18 mouse cellular contexts compared by ENCODE assay signal in genomic region chr9:45412700-45413477, GRCm38 (mm10). TPM values are rescaled to one million over a fixed set of nuclear protein-coding genes. Genes with fewer than 3 reads are reported as not detected.
DNase-seq lines count a peak whose midpoint lies in the region; ATAC-seq lines count a peak whose summit lies in the region.
"Had no signal": no experiment of that assay in that cellular context is flagged by ENCODE, and none has a peak within 500 bp of the region (broad histone marks: within the 10 kb centered on the region; RNA-seq: fewer than 3 reads in every experiment).

No protein-coding gene starts in this region.

- DNase-seq in kidney, adult 18-20 months: peak; percentile 57
- no peak for DNase-seq in kidney, postnatal 4 days
- no peak for DNase-seq in kidney, adult 11 months
- DNase-seq in kidney, postnatal 10 days: peak; percentile 29
- peak; percentile 15 for DNase-seq in naive thymus-derived CD4-positive, alpha-beta T cell, adult 2 months (ENCODE audit: low read depth)
- no peak for DNase-seq in spleen, postnatal 36 days (ENCODE audit: low spot score in 2 of 2)

- H3K27me3 ChIP-seq in kidney, embryonic 15.5 days: 0 out of 2 replicates have a peak, but pooled peaks cover under 1% of the 10 kb centered on the region
- peaks cover 13% of the 10 kb centered on the region; the same call in 1 of the 2 replicates for H3K27me3 ChIP-seq in midbrain, embryonic 13.5 days

- H3K36me3 ChIP-seq in kidney, embryonic 15.5 days: no peaks in the 10 kb centered on the region
- no peaks in the 10 kb centered on the region for H3K36me3 ChIP-seq in midbrain, embryonic 13.5 days
- H3K36me3 ChIP-seq: embryonic facial prominence, embryonic 12.5 days; forebrain, embryonic 12.5 days; forebrain, embryonic 15.5 days; G1E; heart, embryonic 12.5 days; heart, embryonic 15.5 days; hindbrain, embryonic 10.5 days; hindbrain, embryonic 13.5 days had no signal

- 75% methylated on average over 4 of the region's 4 CpGs for WGBS in kidney, embryonic 15.5 days
- 68% methylated on average over 4 of the region's 4 CpGs for WGBS in midbrain, embryonic 13.5 days

- H3K27ac ChIP-seq in kidney, embryonic 15.5 days: peak overlapping the region; percentile 70
- no peak overlapping the region for H3K27ac ChIP-seq in midbrain, embryonic 13.5 days
- H3K27ac ChIP-seq: embryonic facial prominence, embryonic 12.5 days; forebrain, embryonic 12.5 days; forebrain, embryonic 15.5 days; heart, embryonic 15.5 days; hindbrain, embryonic 10.5 days; hindbrain, embryonic 13.5 days; hindbrain, postnatal 0 days had no signal

- peaks cover 19% of the 10 kb centered on the region for H3K4me1 ChIP-seq in kidney, embryonic 15.5 days
- peaks cover 11% of the 10 kb centered on the region for H3K4me1 ChIP-seq in midbrain, embryonic 13.5 days (replicated peaks)

- no peak overlapping the region for H3K4me3 ChIP-seq in kidney, embryonic 15.5 days (replicated peaks)
- H3K4me3 ChIP-seq in midbrain, embryonic 13.5 days (replicated peaks): no peak overlapping the region
- H3K4me3 ChIP-seq: embryonic facial prominence, embryonic 12.5 days; erythroblast, embryonic 14.5 days; forebrain, embryonic 12.5 days; heart, embryonic 12.5 days; heart, embryonic 15.5 days had no signal

- H3K4me2 ChIP-seq in kidney, embryonic 15.5 days: peak overlapping the region; percentile 50; the same call in 1 of the 2 replicates
- H3K4me2 ChIP-seq in midbrain, embryonic 13.5 days (replicated peaks): no peak overlapping the region

- no peak overlapping the region for H3K9ac ChIP-seq in kidney, embryonic 15.5 days
- H3K9ac ChIP-seq in midbrain, embryonic 13.5 days (replicated peaks): no peak overlapping the region
- H3K9ac ChIP-seq: embryonic facial prominence, embryonic 12.5 days; forebrain, embryonic 12.5 days; forebrain, embryonic 15.5 days; heart, embryonic 12.5 days; heart, embryonic 15.5 days had no signal

- H3K9me3 ChIP-seq in kidney, embryonic 15.5 days (replicated peaks): no peaks in the 10 kb centered on the region
- H3K9me3 ChIP-seq in midbrain, embryonic 13.5 days: no peaks in the 10 kb centered on the region
- H3K9me3 ChIP-seq: embryonic facial prominence, embryonic 12.5 days; forebrain, embryonic 12.5 days; forebrain, embryonic 15.5 days; G1E; heart, embryonic 12.5 days; heart, embryonic 15.5 days; hindbrain, embryonic 10.5 days; hindbrain, embryonic 13.5 days had no signal

- ATAC-seq in kidney, embryonic 15.5 days (replicated peaks; ENCODE audit: low FRiP score): no peak
- ATAC-seq in midbrain, embryonic 13.5 days: no peak

RNA-seq across cellular contexts. Expression of gene Fxyd2, which starts 13.4 kb away (rescaled TPM):
- 451 and 476 TPM in 2 replicates for polyA plus RNA-seq in kidney, embryonic 15.5 days (2015; fragmentation: Nextera tagmentation; extraction: Ambion mirVana)
- polyA plus RNA-seq in midbrain, embryonic 13.5 days (2015; fragmentation: Nextera tagmentation; extraction: Ambion mirVana): 3.6 and 5.5 TPM in 2 replicates
- polyA plus RNA-seq: erythroblast, embryonic 14.5 days; G1E had no signal

RNA-seq across cellular contexts. Expression of gene Dscaml1, which starts 13.5 kb away (rescaled TPM):
- 0.13 and 0.30 TPM in 2 replicates for polyA plus RNA-seq in kidney, embryonic 15.5 days (2015; fragmentation: Nextera tagmentation; extraction: Ambion mirVana)
- 8.4 and 9.5 TPM in 2 replicates for polyA plus RNA-seq in midbrain, embryonic 13.5 days (2015; fragmentation: Nextera tagmentation; extraction: Ambion mirVana)
- polyA plus RNA-seq: erythroblast, embryonic 14.5 days; G1E had no signal

RNA-seq across cellular contexts. Expression of gene Fxyd6, which starts 42.9 kb away (rescaled TPM):
- 178 and 187 TPM in 2 replicates for polyA plus RNA-seq in kidney, embryonic 15.5 days (2015; fragmentation: Nextera tagmentation; extraction: Ambion mirVana)
- polyA plus RNA-seq in midbrain, embryonic 13.5 days (2015; fragmentation: Nextera tagmentation; extraction: Ambion mirVana): 364 and 384 TPM in 2 replicates
- polyA plus RNA-seq: erythroblast, embryonic 14.5 days; G1E had no signal

Comparison
In these comparisons a context has a peak if more than half of its experiments do, and no peak if none do; other contexts are left out.
1. DNase-seq: peak in kidney, adult 18-20 months (single experiment), kidney, postnatal 10 days (single experiment) and naive thymus-derived CD4-positive, alpha-beta T cell, adult 2 months (single experiment); none in kidney, postnatal 4 days (0 of 2), kidney, adult 11 months (single experiment) and spleen, postnatal 36 days (0 of 2).
2. RNA of gene Fxyd2, which starts 13.4 kb away (polyA plus RNA-seq): 451 to 476 TPM in kidney, embryonic 15.5 days; 3.6 to 5.5 TPM in midbrain, embryonic 13.5 days; every median in the first group is over 10 times any median in the second.